Mouse (Mus musculus): ENCODE data around the gene Pacrg.

Gene Pacrg

DNA sequence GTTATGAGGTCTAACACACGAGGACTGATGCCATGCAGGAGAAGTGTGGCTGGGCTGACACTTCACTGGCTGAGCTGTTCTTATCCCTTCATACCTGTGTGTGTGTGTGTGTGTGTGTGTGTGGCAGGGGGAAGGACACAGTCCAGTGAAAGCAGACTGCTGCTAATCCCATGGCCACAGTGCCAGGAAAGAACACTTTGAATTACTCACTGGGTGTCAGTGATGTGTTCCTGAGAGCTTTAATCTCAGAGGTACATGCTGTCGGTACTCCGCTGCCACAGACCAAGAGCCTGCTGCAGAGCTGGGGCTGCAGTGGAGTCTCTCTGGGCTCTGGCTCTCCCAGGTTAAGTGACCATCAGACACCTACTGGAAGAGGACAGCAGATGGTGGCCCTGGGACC, 290.3 kb downstream of the Pacrg start:
- no peak for DNase-seq (ENCODE audit: low spot score in 2 of 2)

DNA sequence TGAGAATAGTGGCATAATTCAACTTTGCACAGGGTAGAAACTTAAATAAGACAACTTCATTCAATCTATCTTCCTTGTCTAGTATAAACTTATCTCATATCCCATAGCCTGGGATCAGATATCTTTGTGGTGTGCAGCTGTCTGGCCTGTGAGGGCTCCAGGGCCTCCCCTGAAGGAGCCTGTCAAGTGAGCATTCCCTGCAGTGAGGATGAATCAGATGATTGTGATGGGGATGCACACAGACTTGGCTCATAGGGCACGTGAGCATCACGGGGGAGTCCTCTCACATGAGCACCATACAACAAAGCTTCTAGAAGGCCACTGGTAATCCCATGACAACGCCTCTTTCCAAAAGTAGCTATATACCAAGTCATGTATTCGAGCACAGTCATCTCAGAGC, 291.1 kb downstream of the Pacrg start:
- no peak for DNase-seq (ENCODE audit: low spot score in 2 of 2)

DNA sequence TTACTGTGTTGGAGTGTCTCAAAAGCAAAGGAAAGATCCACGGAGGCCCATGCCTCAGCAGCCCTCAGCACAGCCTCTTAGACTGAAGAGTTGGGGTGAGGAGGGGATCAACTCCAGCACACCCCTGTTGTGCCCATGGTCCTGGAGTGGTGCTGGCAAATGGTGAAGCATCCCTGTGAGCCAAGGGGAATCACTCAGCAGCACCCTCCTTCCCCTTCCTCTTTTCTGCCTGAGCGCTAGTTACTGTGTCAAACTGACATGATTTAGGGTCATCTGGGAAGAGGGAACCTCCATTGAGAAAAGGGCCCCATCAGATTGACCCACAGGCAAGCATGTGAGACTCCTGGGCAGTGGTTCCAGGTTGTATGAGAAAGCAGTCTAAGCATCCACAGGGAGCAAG, 299.3 kb downstream of the Pacrg start:
- DNase-seq (ENCODE audit: low spot score in 2 of 2), result no peak

DNA sequence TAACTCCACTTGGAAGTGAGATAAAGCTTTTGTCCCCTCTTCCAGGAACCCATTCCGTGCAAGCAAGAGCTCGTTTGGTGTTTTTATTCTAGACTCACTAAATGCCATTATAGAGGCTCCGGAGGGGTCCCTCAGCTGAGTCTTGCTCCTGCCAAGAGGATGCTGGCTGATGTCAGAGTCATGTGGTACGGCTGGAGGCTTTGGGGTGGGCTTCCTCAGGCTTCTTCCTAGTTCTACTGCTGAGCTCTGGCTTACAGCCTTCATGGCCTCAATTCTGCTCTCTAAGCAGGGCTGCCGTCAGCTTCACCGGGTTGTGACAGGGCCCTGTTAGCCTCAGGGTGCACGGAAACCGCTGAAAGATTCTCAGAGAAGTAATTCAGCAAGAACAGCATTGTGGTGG, 305.9 kb downstream of the Pacrg start:
- DNase-seq (ENCODE audit: low spot score in 2 of 2), result no peak

DNA sequence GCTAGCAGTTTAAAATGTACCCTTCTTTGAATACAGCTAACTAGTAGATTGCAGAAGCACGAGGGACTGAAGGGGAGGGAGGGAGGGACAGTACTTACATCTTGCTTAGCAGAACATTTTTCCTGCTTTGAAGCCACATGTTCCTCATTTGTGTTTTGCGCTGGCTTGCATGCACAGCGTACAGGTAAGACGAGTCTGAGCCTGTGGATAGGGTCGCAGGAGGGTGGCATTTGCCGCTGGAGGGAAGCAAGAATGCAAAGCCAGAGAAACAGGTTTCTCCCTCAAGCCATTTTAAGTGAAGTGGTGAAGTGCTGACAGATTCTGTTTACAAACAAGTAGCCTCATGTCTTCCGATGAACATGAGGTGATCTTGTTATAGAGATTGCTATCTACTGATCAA, 306.6 kb downstream of the Pacrg start:
- no peak for DNase-seq (ENCODE audit: low spot score in 2 of 2)

DNA sequence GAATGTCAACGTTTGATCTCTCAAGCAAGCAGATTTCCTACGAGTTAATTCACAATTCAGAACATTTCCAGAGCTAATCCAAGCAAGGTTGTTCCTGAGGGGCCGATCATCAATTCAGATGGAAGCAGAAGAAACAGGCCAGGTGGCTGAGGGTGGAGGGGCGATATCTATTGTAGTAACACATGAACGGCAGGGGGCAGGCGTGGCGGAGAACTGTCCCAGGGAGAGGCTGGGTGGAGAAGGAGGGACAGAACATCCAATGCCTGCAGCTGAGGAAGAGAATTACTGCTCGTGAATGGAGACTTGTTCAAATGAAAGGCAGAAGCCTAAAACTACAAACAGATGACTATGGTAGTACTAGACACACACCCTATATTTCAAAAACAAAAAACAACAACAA, 309.1 kb downstream of the Pacrg start:
- no peak for DNase-seq (ENCODE audit: low spot score in 2 of 2)

DNA sequence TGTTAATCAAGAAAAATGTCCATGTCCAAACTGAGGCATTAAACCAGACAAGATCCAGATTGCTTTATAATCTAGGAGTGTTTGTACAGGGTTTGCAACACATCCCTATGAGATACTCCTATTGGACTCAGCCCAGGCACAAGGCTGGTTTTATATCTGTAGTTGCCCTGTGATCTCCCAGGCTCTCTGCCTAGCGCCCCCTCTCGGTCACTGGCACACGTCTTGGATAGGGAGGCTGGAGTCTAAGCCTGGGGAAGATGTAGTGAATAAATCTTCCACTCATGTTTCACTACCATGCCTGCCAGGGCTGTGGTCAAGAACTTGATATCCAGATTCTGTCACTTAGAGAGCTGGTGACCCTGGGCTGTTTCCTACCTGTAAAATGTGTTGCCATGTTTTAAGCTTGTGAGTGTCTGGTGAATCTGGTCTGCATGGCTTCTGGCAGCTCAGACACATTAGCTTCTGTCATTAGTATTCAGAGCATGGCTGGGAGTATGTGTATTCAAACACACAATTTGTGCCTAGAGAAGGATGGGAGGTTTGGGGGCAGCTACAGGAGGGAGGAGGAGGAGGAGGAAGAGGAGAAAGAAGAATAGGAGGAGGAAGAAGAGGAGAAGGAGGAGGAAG, 310.7 kb downstream of the Pacrg start:
- no peak for DNase-seq (ENCODE audit: low spot score in 2 of 2)

DNA sequence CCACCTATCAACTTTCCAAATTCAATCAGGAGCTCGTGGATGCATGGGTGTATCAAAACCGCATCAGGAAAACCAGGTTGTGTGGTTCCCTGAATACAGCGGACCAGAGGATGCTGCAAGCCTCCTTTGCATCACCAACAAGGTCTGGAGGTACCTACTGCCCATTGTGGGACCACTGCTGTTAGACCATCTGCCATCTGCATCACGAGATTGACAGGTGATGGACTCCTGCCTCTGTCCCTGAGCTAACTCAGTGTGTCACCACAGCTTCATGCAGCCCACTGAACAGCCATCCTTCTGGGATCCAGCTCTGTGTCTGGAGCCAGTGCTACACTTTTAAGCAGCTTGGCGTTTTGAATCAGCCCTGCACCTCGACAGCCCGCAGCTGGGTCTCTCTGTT, 318.8 kb downstream of the Pacrg start:
- no peak for DNase-seq (ENCODE audit: low spot score in 2 of 2)

DNA sequence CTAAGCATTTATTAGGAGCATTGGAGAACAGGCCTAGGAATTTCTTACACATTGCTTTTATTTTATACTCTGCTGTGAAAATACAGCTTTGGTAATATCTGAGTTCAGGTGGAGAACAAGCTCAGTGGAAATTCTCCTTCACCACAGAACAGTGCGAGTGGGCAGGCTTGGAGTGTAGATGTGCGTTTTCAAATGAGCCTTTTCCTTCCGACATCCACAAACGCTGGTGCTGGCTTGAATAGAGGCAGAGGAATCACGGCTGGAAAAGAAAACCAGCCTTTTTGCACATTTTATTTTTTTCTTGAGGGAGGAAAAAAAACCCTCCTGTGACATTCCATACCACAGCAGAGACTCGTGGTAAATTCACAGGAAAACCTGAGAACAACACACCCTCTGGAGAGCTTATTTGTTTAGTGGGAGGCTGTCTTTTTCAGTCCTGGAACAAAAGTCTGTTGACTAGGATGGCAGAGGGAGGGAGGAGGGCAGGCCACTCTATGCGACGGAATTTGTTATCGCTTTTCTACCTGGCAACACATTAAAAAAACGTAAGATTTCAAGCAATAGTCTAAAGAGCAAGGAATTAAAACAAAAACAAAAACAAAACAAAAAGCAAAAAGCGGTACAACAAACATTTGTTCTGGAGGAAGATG, 320.5 kb downstream of the Pacrg start:
- no peak for DNase-seq (ENCODE audit: low spot score in 2 of 2)

DNA sequence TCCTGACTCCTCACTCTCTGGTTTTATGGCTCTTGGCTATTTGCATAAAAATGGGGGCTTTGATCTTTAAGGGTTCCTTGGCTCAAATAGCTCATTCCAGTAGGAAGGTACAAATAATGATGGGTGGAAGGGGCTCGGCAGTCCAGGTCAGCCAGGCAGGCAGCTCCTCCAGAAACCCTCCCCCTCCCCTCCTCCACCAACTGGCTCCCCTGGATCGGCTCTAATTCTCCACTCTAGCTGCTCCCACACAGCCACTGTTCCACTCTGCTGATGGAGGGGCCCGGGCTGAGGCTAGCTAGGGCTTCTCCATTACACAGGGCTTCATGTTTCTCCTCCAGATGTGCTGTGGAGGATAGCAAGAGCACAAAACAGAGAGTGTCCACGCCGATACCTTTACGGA, 325.3 kb downstream of the Pacrg start:
- DNase-seq (ENCODE audit: low spot score in 2 of 2), result no peak

DNA sequence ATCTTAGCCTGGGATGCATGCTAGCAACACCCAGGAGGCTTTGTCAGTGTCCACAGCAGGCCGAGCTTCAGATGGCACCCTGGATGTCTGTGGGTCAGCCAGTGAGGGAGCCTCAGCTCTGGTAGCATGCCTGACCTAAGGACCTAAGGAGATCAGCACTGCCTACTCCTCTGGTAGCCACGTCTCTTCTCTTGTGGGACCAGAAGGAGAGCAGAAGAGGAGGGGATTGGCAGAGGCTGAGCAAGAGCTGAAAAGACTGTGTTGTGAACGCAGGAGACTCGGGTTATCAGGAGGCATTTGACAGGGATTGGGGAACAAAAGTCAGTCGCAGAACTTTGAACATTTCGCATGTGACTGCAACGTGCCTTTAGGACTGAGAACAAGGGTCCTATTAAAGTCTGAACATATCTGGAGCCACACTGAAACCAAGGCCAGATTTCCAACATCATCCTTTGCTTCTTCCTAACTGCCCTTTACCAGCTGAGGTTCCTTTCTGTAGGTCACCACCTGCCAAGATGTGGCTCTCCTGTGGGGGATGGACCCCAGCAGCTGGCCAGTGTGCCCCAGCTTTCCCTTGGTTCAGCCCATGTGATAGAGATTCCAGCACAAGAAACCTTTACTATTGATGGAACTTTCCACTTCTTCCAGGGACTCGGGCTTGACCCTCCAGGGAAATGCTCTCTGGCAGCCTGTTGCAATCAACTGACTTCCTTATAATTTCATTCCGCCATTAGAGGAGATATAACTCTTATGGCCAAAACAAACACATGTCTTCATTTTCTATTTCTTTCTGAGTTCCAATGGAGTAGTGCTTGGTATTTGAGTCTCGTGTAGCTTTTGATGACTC, 329.0 kb downstream of the Pacrg start:
- no peak for DNase-seq (ENCODE audit: low spot score in 2 of 2)

DNA sequence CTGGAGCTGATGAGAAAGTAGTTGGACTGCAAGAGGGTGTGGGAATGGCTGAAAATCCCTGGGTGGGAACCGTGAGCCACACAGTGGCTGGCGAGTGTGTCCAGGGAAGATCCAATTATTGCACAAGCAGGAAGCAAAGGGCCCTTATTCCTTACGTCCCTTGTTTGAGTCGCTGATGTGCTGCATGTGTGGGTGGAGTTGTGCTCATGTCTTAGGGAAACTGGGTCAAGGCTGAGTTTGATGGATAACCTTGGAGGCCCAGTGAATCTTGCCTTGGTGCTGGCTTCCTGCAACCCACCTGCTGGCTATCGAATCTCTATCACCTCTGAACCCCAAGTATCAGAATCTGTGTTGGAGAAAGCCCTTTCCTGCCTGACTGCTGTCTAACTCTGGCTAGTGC, 329.6 kb downstream of the Pacrg start:
- DNase-seq (ENCODE audit: low spot score in 2 of 2), result no peak

DNA sequence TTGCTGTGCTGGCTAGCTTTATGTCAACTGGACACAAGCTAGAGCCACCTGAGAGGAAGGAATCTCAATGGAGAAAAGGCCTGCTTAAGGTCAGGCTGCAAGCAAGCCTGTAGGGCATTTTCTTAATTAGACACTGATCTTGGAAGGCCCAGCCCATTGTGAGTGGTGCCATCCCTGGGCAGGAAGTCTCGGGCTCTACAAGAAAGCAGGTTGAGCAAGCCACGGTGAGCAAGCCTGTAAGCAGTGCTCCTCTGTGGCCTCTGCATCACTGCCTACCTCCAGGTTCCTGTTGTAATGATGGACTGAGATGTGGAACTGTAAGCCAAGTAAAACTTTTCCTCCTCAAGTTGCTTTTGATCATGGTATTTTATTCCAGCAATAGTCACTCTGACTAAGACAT, 332.0 kb downstream of the Pacrg start:
- no peak for DNase-seq (ENCODE audit: low spot score in 2 of 2)

DNA sequence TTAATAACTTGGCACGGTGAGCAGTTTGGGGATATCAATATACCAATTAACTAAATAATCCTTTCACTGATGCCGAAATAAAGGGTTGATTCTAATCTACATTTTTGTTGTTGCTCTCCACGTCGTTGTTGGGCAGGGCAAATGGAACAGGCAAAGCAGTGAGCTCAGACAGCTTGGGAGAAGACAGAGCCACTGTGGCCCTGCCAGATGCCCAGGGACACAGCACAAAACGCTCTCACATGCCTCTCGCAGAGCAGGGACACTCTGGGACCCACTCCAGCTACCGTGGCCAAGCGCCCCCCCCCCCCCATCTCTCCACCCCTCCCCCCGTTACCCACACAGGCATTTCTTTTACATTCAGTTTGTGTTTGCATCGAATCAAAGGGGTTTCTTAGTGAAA, 332.6 kb downstream of the Pacrg start:
- DNase-seq (ENCODE audit: low spot score in 2 of 2), result no peak

DNA sequence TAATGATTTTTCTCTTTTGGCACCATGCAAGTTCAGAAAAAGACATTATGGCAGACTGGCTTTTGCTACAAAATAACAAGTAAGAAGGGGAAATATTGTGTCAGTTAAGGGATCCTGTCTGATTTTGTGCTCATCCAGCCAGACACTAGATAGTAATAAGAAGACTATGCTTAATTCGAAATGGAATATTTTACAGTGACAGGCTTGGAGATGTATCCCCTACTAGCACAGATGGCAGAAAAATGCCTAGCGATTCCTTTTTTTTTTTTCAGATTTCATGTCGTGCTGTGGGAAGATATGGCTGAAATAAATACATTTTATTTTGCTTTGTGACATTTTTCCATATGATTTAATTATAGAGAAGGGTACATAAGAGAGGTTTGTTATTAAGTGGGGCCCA, 333.2 kb downstream of the Pacrg start:
- no peak for DNase-seq (ENCODE audit: low spot score in 2 of 2)

DNA sequence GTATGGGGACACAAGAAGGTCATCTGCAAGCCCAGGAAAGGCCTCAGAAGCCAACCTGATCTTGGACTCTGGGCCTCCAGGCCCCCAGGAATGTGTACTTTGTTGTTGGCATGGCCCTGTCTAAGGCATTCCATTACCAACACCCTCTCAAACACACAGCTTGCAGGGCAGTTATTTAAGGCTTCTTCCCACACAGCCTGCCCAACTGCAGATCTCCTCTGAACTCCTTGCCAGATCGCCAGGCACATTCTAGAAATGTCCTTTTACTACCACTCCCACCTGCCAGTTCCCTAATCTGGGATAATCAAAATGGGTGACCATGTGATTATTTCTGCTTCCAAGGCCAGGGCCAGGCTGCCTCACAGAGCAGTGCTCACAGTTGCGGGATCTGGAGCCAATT, 338.7 kb downstream of the Pacrg start:
- DNase-seq (ENCODE audit: low spot score in 2 of 2), result no peak

DNA sequence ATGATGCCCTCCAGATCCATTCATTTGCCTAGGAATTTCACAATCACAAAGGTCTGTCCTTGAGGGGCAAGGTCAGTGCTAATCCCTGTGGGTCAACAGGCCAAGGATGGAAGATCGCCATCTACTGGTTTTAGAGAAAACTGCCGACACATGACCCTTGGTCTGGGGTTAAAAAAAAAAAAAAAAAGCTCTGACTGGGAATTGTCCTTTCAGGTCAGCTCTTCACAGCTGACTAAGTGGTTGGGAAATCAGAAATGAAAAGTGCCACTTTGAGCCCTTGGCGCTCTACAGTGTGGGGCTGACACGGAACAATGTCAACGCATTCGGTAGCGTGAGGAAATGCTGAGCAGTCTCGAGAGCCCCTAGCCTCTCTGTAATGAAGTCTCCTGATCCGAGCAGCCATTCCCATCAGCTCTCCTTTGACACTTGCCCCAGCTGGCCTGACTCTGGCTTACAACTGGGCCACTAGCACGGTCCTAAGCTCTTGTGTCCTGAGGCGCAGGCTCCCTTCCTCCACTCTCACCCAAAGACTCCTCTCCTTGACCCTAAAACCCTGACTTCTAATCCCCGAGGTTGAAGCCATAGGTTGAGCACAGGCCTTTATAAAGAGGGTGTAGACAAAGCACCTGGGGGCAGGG, 339.2 kb downstream of the Pacrg start:
- DNase-seq (ENCODE audit: low spot score in 2 of 2), result no peak

DNA sequence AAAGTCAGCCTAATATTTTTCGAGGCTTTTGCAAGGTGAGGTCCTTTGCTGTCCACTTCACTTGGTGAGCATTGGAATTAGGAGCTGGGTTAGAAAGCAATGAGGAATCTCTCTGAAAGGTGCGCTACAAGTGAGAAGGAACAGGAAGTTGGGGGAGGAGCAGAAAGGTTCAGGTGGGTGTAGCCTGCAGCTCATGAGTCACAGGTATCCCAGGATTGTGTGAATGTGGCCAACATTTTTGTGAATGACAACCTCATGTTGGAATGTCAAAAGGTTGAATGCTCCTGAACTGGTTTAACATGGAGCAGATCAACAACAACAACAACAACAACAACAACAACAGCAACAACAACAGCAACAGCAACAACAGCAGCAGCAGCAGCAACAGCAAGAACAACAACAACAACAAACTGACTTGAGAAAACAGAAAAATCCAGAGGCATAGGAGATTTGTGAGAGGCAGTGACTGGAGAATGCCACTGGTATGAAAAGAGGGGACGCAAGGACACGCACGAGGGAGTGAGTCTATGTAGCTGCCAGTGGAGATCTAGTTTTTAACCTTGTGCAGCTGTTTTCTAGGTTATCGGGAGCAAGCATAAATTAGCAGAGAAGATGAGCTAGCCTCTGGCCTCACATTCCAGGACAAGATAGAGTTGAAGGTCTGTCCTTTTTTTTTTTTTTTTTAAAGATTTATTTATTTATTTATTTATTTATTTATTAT, 341.0 kb downstream of the Pacrg start:
- DNase-seq (ENCODE audit: low spot score in 2 of 2), result no peak

DNA sequence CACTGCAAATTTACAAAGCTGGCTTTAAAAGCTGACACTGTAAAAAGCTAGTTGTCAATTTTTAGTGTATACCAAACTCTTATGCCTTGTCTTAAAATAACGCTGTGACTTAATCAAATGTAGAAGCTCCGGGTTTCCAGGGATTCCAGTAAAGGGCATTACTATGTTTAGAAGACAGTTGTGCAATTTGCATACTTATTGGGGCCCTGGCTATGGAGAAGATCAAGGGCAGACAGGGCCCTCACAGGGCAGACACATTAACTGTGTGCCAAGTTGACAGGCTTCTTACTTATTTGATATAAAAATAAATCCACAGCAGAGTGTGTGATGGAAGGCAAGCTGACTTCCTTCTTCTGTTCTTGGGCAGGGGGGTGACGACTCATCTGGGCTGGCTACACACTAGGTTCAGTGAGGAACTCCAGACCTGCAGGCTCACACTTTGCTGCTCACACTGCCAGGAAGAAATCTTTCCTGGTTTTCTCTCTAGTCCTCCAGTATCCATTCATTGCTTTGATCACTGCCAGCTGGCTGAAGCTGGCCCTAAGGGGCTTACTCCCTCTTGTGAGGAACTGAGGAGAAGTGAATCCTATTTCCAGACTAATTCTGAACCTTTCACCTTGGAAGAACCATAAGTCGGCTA, 342.2 kb downstream of the Pacrg start:
- DNase-seq (ENCODE audit: low spot score in 2 of 2), result no peak

DNA sequence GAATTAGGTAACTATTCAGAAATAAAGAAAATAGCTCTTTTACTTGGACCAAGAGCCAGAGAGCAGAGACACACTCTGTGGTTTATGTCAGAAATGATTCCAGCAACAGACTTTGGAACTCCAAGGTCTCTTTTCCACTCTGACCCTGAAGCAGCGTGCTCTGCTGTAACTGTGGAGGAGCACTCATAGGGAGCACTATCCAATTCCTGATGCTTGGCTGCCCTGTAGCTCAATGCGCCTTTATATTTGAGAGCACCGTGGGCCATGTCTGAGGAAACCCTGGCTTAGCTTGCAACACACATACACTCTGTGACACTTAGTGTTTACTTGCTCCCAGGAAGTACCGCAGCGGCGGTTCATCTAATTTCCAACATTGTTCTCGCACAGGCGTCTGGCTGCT, 344.0 kb downstream of the Pacrg start:
- DNase-seq (ENCODE audit: low spot score in 2 of 2), result no peak

DNA sequence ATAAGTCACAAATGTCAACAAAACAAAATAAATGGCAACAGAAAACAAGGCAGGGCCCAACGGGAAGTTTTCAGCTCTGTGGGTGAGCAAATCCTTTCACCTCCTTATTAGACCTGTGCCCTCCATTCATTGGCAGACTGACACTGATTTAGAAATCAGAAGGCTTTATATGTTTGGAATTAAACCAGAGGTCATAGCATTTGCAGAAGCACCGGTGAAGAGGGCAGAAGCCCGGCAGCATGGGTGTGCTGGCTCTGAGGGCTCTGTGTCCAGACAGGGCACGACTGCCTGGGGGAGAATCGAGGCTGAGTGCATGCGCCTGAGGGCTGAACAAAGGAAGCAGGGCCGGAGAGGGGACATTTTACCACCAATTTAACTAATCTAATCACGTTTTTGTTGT, 344.5 kb downstream of the Pacrg start:
- DNase-seq (ENCODE audit: low spot score in 2 of 2), result no peak
